Mouse (Mus musculus): ENCODE measurements at regions not wholly inside any gene's neighbourhood (a gene's known extent, or its start where the extent isn't known, plus 50 kb on each side); places are given as distances from the start of the nearest gene placed in this dataset.

DNA sequence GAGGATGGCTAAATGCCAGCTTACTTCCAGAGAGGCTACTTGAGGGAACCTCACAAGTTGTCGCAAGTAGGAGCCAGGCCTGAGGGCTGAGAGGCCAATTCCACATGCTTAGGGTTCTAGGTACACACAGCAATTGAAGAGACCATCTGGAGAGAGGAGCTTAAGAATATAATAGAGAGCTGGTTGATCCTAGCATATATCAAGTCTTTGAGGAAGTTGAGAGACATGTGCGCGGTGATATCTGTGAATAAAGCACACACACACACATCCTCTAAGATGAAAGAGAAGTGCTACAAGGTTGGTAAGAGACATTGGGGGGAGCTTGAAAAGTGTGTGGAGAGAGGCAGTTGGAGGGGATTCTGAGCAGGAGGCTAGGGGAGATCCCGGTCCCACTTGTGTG, 189.5 kb downstream of the Zfp462 start:
- Histone ChIP-seq H3K4me3 (ENCODE audit: low read length) (no peak overlapping the region), H3K9me3 (ENCODE audit: low read length) (no peaks in the 10 kb centered on the region), H3K36me3 (ENCODE audit: insufficient read depth, low read length) (no peaks in the 10 kb centered on the region), H3K4me1 (ENCODE audit: insufficient read depth, low read length) (no peaks in the 10 kb centered on the region), H3K27ac (no peak overlapping the region), H3K9ac (replicated peaks; ENCODE audit: low read length) (no peak overlapping the region), H3K4me2 (ENCODE audit: low read depth, low read length) (no peak overlapping the region), H3K27me3 (ENCODE audit: insufficient read depth, low read length) (no peaks in the 10 kb centered on the region)
- ATAC-seq (no peak), DNase-seq (ENCODE audit: low spot score) (no peak)
- whole genome bisulfite sequencing: 93% methylated on average over 4 of the region's 4 CpGs
- no peak for TF ChIP-seq CTCF (IDR thresholded peaks at IDR 0.05; ENCODE audit: low read depth)

- Histone ChIP-seq H3K4me2 (ENCODE audit: low read depth, low read length) (no peak overlapping the region), H3K4me3 (ENCODE audit: low read length) (no peak overlapping the region), H3K4me1 (ENCODE audit: insufficient read depth, low read length) (no peaks in the 10 kb centered on the region), H3K27me3 (ENCODE audit: insufficient read depth, low read length) (no peaks in the 10 kb centered on the region), H3K36me3 (ENCODE audit: insufficient read depth, low read length) (no peaks in the 10 kb centered on the region), H3K27ac (no peak overlapping the region), H3K9me3 (ENCODE audit: low read length) (no peaks in the 10 kb centered on the region), H3K9ac (replicated peaks; ENCODE audit: low read length) (no peak overlapping the region)
- 68% methylated on average over 4 of the region's 4 CpGs for WGBS
- no peak for TF ChIP-seq CTCF (IDR thresholded peaks at IDR 0.05; ENCODE audit: low read depth)
- DNase-seq (ENCODE audit: low spot score) (no peak), ATAC-seq (no peak)
Observed at GRCm38 (mm10) chr4:55134791-55135190, 189.9 kb downstream of the Zfp462 start.

DNA sequence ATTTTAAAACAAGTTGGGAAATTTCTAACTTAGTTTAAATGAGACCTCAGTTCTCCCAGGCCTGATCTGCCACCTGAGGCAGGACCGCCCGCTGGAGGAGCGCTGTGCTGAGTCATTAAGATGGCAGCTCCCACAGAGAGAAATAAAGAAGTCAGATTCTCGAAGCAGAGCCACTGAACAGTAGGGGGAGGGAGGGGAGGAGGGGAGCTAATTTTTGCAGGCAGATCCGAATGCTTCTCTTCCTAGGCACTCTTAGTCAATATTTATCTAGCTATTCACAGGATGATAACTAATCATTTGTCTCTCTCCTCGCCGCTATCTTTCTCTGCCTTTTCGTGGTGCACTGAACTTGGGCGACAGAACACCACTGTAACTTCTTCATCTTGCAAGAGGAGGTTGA, 191.4 kb downstream of the Zfp462 start:
- ATAC-seq: no peak
- no peak overlapping the region for H3K27ac ChIP-seq
- peak overlapping the region; percentile 13; the same call in 1 of the 2 replicates for H3K4me2 ChIP-seq (ENCODE audit: low read depth, low read length)
- no peaks in the 10 kb centered on the region for H3K9me3 ChIP-seq (ENCODE audit: low read length)
- H3K27me3 ChIP-seq (ENCODE audit: insufficient read depth, low read length): no peaks in the 10 kb centered on the region
- no peak for TF ChIP-seq CTCF (IDR thresholded peaks at IDR 0.05; ENCODE audit: low read depth)
- H3K4me3 ChIP-seq (ENCODE audit: low read length): no peak overlapping the region
- DNase-seq (ENCODE audit: low spot score): peak; percentile 43
- H3K36me3 ChIP-seq (ENCODE audit: insufficient read depth, low read length): no peaks in the 10 kb centered on the region
- H3K4me1 ChIP-seq (ENCODE audit: insufficient read depth, low read length): no peaks in the 10 kb centered on the region
- H3K9ac ChIP-seq (replicated peaks; ENCODE audit: low read length): no peak overlapping the region
- 7% methylated on average over 9 of the region's 9 CpGs for WGBS

GRCm38 (mm10) chr4:55137781-55138394, 193.0 kb downstream of the Zfp462 start:
- no peaks in the 10 kb centered on the region for H3K9me3 ChIP-seq (ENCODE audit: low read length)
- no peak overlapping the region for H3K27ac ChIP-seq
- TF ChIP-seq CTCF (IDR thresholded peaks at IDR 0.05; ENCODE audit: low read depth): 0 out of 2 replicates have a peak, but pooled peaks have one; percentile 19
- DNase-seq (ENCODE audit: low spot score) (no peak), ATAC-seq (no peak)
- H3K36me3 ChIP-seq (ENCODE audit: insufficient read depth, low read length): no peaks in the 10 kb centered on the region
- WGBS: 92% methylated on average over 2 of the region's 2 CpGs
- no peak overlapping the region for H3K4me2 ChIP-seq (ENCODE audit: low read depth, low read length)
- no peak overlapping the region for H3K9ac ChIP-seq (replicated peaks; ENCODE audit: low read length)
- no peak overlapping the region for H3K4me3 ChIP-seq (ENCODE audit: low read length)
- no peaks in the 10 kb centered on the region for H3K4me1 ChIP-seq (ENCODE audit: insufficient read depth, low read length)
- no peaks in the 10 kb centered on the region for H3K27me3 ChIP-seq (ENCODE audit: insufficient read depth, low read length)

GRCm38 (mm10) chr4:55141317-55141716, 196.5 kb downstream of the Zfp462 start:
- H3K9ac ChIP-seq (replicated peaks; ENCODE audit: low read length): no peak overlapping the region
- H3K36me3 ChIP-seq (ENCODE audit: insufficient read depth, low read length): no peaks in the 10 kb centered on the region
- TF ChIP-seq CTCF (IDR thresholded peaks at IDR 0.05; ENCODE audit: low read depth): no peak
- H3K9me3 ChIP-seq (ENCODE audit: low read length): no peaks in the 10 kb centered on the region
- H3K4me2 ChIP-seq (ENCODE audit: low read depth, low read length): no peak overlapping the region
- 0 out of 2 replicates have a peak, but pooled peaks cover 3% of the 10 kb centered on the region for H3K4me1 ChIP-seq (ENCODE audit: insufficient read depth, low read length)
- no peak for DNase-seq (ENCODE audit: low spot score)
- H3K27me3 ChIP-seq (ENCODE audit: insufficient read depth, low read length): no peaks in the 10 kb centered on the region
- no peak overlapping the region for H3K4me3 ChIP-seq (ENCODE audit: low read length)
- no peak for ATAC-seq
- H3K27ac ChIP-seq: no peak overlapping the region

DNA sequence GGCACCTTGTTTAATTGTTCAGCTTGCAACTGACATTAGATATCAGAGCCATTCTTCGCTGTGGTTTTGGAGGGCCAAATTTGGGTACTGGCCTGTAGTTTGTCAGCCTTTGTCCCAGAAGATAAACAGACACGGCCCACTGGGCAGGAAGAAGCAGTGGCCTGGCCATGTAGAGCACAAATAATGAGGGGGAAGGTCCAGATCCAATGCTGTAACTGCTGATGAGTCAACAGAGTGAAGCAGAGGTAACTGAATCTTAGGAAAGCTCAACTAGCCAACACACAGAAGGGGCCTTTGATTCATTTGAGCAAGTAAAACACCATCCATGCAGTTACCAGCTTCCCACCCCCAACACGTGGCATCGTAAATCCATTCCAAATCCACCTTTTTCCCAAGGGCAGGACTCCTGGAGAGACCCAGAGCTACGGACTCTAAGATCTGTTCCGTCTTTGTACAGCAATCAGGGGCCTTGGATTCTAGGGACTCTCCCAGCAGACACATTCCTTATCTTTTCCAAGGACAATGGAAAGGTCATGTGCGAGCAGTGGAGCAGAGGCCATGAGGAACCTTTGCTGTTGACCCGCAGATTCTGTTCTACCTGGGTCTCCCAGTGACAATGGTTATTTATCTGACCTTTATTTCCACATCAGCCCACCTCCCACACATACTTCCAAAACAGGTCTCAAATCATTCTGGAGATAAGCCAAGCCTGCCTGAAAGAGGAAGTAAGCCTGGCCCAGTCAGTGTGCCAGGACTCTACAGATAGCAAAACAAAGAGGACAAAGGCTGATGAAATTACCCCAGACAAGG, 197.3 kb downstream of the Zfp462 start:
- H3K4me1 ChIP-seq (ENCODE audit: insufficient read depth, low read length): 0 out of 2 replicates have a peak, but pooled peaks cover 6% of the 10 kb centered on the region
- H3K36me3 ChIP-seq (ENCODE audit: insufficient read depth, low read length): no peaks in the 10 kb centered on the region
- no peak for DNase-seq (ENCODE audit: low spot score)
- H3K4me2 ChIP-seq (ENCODE audit: low read depth, low read length): no peak overlapping the region
- H3K9ac ChIP-seq (replicated peaks; ENCODE audit: low read length): no peak overlapping the region
- no peak overlapping the region for H3K4me3 ChIP-seq (ENCODE audit: low read length)
- whole genome bisulfite sequencing: 70% methylated on average over 8 of the region's 8 CpGs
- H3K9me3 ChIP-seq (ENCODE audit: low read length): no peaks in the 10 kb centered on the region
- no peak for ATAC-seq
- no peaks in the 10 kb centered on the region for H3K27me3 ChIP-seq (ENCODE audit: insufficient read depth, low read length)
- no peak overlapping the region for H3K27ac ChIP-seq
- no peak for TF ChIP-seq CTCF (IDR thresholded peaks at IDR 0.05; ENCODE audit: low read depth)

DNA sequence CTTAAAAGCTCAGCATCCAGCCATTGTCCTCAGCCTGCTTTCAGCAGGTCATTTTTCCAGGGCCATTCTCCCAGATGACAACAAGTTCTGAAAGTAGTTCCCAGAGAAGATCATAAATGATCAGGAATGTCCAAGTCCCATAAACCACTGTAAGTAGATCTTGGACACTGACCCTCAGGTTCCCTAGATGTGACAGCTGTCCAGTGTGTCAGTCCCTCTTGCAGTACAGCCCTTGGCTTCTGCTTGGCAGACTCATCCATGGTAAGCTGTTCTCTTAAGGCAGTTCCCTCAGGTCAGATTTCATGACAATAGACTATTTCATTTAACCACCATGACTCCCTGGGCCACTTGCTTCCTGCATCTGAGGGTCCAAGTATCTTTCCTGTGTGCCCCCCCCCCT, 198.6 kb downstream of the Zfp462 start:
- no peaks in the 10 kb centered on the region for H3K27me3 ChIP-seq (ENCODE audit: insufficient read depth, low read length)
- no peaks in the 10 kb centered on the region for H3K9me3 ChIP-seq (ENCODE audit: low read length)
- H3K4me1 ChIP-seq (ENCODE audit: insufficient read depth, low read length): 0 out of 2 replicates have a peak, but pooled peaks cover 6% of the 10 kb centered on the region
- H3K36me3 ChIP-seq (ENCODE audit: insufficient read depth, low read length): no peaks in the 10 kb centered on the region
- no peak overlapping the region for H3K9ac ChIP-seq (replicated peaks; ENCODE audit: low read length)
- DNase-seq (ENCODE audit: low spot score) (no peak), ATAC-seq (no peak)
- no peak for TF ChIP-seq CTCF (IDR thresholded peaks at IDR 0.05; ENCODE audit: low read depth)
- no peak overlapping the region for H3K4me3 ChIP-seq (ENCODE audit: low read length)
- H3K4me2 ChIP-seq (ENCODE audit: low read depth, low read length): no peak overlapping the region
- H3K27ac ChIP-seq: no peak overlapping the region

Measured in hindbrain, postnatal 0 days (tissue).